ENCODE assay signal across 15 mouse cellular contexts in genomic region chr7:125515081-125515853, GRCm38 (mm10). TPM values are rescaled to one million over a fixed set of nuclear protein-coding genes. Genes with fewer than 3 reads are reported as not detected.
DNase-seq lines count a peak whose midpoint lies in the region; ATAC-seq lines count a peak whose summit lies in the region.
"Had no signal": no experiment of that assay in that cellular context is flagged by ENCODE, and none has a peak within 500 bp of the region (broad histone marks: within the 10 kb centered on the region; RNA-seq: fewer than 3 reads in every experiment).

No protein-coding gene starts in this region.

- H3K4me3 ChIP-seq in limb, embryonic 13.5 days, result no peak overlapping the region
- H3K4me3 ChIP-seq in limb, embryonic 10.5 days, result no peak overlapping the region
- H3K4me3 ChIP-seq in liver, embryonic 16.5 days (ENCODE audit: low read depth, low read length), result no peak overlapping the region
- H3K4me3 ChIP-seq: embryonic facial prominence, embryonic 12.5 days; neural tube, embryonic 13.5 days had no signal

- no peak overlapping the region for H3K9ac ChIP-seq in limb, embryonic 13.5 days
- no peak overlapping the region for H3K9ac ChIP-seq in liver, embryonic 16.5 days (ENCODE audit: low read depth, low read length)
- H3K9ac ChIP-seq: embryonic facial prominence, embryonic 12.5 days; neural tube, embryonic 13.5 days had no signal

- no peaks in the 10 kb centered on the region for H3K27me3 ChIP-seq in limb, embryonic 13.5 days
- no peaks in the 10 kb centered on the region for H3K27me3 ChIP-seq in limb, embryonic 10.5 days (ENCODE audit: low read depth, poor library complexity, severe bottlenecking)
- no peaks in the 10 kb centered on the region for H3K27me3 ChIP-seq in liver, embryonic 16.5 days (ENCODE audit: control insufficient read depth, insufficient read depth, low read depth, low read length)
- H3K27me3 ChIP-seq: embryonic facial prominence, embryonic 12.5 days; neural tube, embryonic 13.5 days had no signal

- no peaks in the 10 kb centered on the region for H3K36me3 ChIP-seq in limb, embryonic 13.5 days
- no peaks in the 10 kb centered on the region for H3K36me3 ChIP-seq in limb, embryonic 10.5 days
- no peaks in the 10 kb centered on the region for H3K36me3 ChIP-seq in liver, embryonic 16.5 days (ENCODE audit: control insufficient read depth, insufficient read depth)
- H3K36me3 ChIP-seq: embryonic facial prominence, embryonic 12.5 days; G1E; neural tube, embryonic 13.5 days had no signal

- no peak overlapping the region for H3K4me2 ChIP-seq in limb, embryonic 13.5 days (replicated peaks)
- no peak overlapping the region for H3K4me2 ChIP-seq in liver, embryonic 16.5 days (ENCODE audit: low read depth, low read length)
- H3K4me2 ChIP-seq: embryonic facial prominence, embryonic 12.5 days; neural tube, embryonic 13.5 days had no signal

- intact Hi-C loops in heart, postnatal 14 days (cut with DNase I), result no loop called here

- H3K9me3 ChIP-seq in limb, embryonic 13.5 days, result no peaks in the 10 kb centered on the region
- H3K9me3 ChIP-seq in limb, embryonic 10.5 days (replicated peaks), result no peaks in the 10 kb centered on the region
- H3K9me3 ChIP-seq in liver, embryonic 16.5 days (replicated peaks; ENCODE audit: control insufficient read depth, low read length), result no peaks in the 10 kb centered on the region
- H3K9me3 ChIP-seq: embryonic facial prominence, embryonic 12.5 days; neural tube, embryonic 13.5 days had no signal

- H3K4me1 ChIP-seq in limb, embryonic 13.5 days, result peaks cover 10% of the 10 kb centered on the region; the same call in 1 of the 2 replicates
- 0 out of 2 replicates have a peak, but pooled peaks cover 9% of the 10 kb centered on the region for H3K4me1 ChIP-seq in limb, embryonic 10.5 days
- H3K4me1 ChIP-seq in liver, embryonic 16.5 days (ENCODE audit: control insufficient read depth, low read depth, low read length), result peaks cover 40% of the 10 kb centered on the region
- H3K4me1 ChIP-seq: embryonic facial prominence, embryonic 12.5 days; neural tube, embryonic 13.5 days had no signal

- ATAC-seq in limb, embryonic 13.5 days (ENCODE audit: low FRiP score, low read depth), result peak; percentile 60; the same call in 1 of the 2 replicates
- peak; percentile 39 for ATAC-seq in liver, embryonic 16.5 days (ENCODE audit: low read depth)
- ATAC-seq: forebrain, embryonic 16.5 days; hindbrain, postnatal 0 days had no signal

- peak; percentile 91 for DNase-seq in heart, adult 11 months
- no peak for DNase-seq in heart, postnatal 14 days
- DNase-seq in limb, embryonic 10.5 days (ENCODE audit: low spot score), result no peak
- DNase-seq in kidney, postnatal 14 days, result peak; percentile 38
- no peak for DNase-seq in embryo, embryonic 10.5 days (ENCODE audit: low spot score)
- DNase-seq in B cell, adult 2 months, result no peak
- DNase-seq: cerebellum, postnatal 25 days; left cerebral cortex, postnatal 4 days had no signal

- WGBS in limb, embryonic 13.5 days, result 67% methylated on average over 5 of the region's 5 CpGs
- WGBS in limb, embryonic 10.5 days, result 84% methylated on average over 5 of the region's 5 CpGs
- 66% methylated on average over 5 of the region's 5 CpGs for WGBS in liver, embryonic 16.5 days (ENCODE audit: insufficient replicate concordance)

- peak overlapping the region; percentile 69; the same call in 1 of the 2 replicates for H3K27ac ChIP-seq in limb, embryonic 13.5 days
- no peak overlapping the region for H3K27ac ChIP-seq in limb, embryonic 10.5 days
- H3K27ac ChIP-seq in liver, embryonic 16.5 days (ENCODE audit: low read length), result peak overlapping the region; percentile 70; the same call in 1 of the 2 replicates
- H3K27ac ChIP-seq: embryonic facial prominence, embryonic 12.5 days; hindbrain, postnatal 0 days; neural tube, embryonic 13.5 days had no signal

RNA-seq across cellular contexts. Expression of gene Nsmce1, which starts 23.9 kb away (rescaled TPM):
- total RNA-seq in heart, postnatal 14 days (2021), result 10 to 100 TPM; 28.7 to 36.2 TPM
- polyA plus RNA-seq in limb, embryonic 13.5 days (2015; fragmentation: Nextera tagmentation; extraction: Ambion mirVana), result 121 and 122 TPM in 2 replicates
- 123 and 129 TPM in 2 replicates for polyA plus RNA-seq in limb, embryonic 10.5 days (2016; fragmentation: Nextera tagmentation; extraction: Ambion mirVana)
- polyA plus RNA-seq in liver, embryonic 16.5 days (2015; fragmentation: Nextera tagmentation; extraction: Ambion mirVana), result 64.6 and 70.3 TPM in 2 replicates

RNA-seq across cellular contexts. Expression of gene Il4ra, which starts 36.7 kb away (rescaled TPM):
- 10 to 100 TPM; 20.0 to 20.3 TPM for total RNA-seq in heart, postnatal 14 days (2021)
- 6.0 and 6.8 TPM in 2 replicates for polyA plus RNA-seq in limb, embryonic 13.5 days (2015; fragmentation: Nextera tagmentation; extraction: Ambion mirVana)
- 3.1 and 4.2 TPM in 2 replicates for polyA plus RNA-seq in limb, embryonic 10.5 days (2016; fragmentation: Nextera tagmentation; extraction: Ambion mirVana)
- 6.2 and 6.9 TPM in 2 replicates for polyA plus RNA-seq in liver, embryonic 16.5 days (2015; fragmentation: Nextera tagmentation; extraction: Ambion mirVana)

Comparison
In these comparisons a context has a peak if more than half of its experiments do, and no peak if none do; other contexts are left out.
1. DNase-seq: peak in heart, adult 11 months (single experiment) and kidney, postnatal 14 days (single experiment); none in heart, postnatal 14 days (0 of 2), limb, embryonic 10.5 days (single experiment), embryo, embryonic 10.5 days (single experiment) and B cell, adult 2 months (0 of 2).